In genomic region chr10:29019496-29020270, GRCm38 (mm10) we compare ENCODE assay signal across 32 mouse cellular contexts. TPM values are rescaled to one million over a fixed set of nuclear protein-coding genes. Genes with fewer than 3 reads are reported as not detected.
"Had no signal": no experiment of that assay in that cellular context is flagged by ENCODE, and none has a peak within 500 bp of the region (broad histone marks: within the 10 kb centered on the region; RNA-seq: fewer than 3 reads in every experiment).

No protein-coding gene starts in this region.

- H3K36me3 ChIP-seq: kidney, embryonic 15.5 days; limb, embryonic 10.5 days; limb, embryonic 13.5 days; midbrain, embryonic 10.5 days; midbrain, embryonic 13.5 days; neural tube, embryonic 13.5 days; stomach, embryonic 15.5 days had no signal

- H3K27me3 ChIP-seq: kidney, embryonic 15.5 days; limb, embryonic 13.5 days; megakaryocyte, embryonic 14.5 days; midbrain, embryonic 13.5 days; neural tube, embryonic 13.5 days; stomach, embryonic 15.5 days had no signal

- H3K9me3 ChIP-seq: kidney, embryonic 15.5 days; limb, embryonic 10.5 days; limb, embryonic 13.5 days; midbrain, embryonic 10.5 days; midbrain, embryonic 13.5 days; neural tube, embryonic 13.5 days; stomach, embryonic 15.5 days had no signal

- H3K4me1 ChIP-seq: kidney, embryonic 15.5 days; limb, embryonic 10.5 days; limb, embryonic 13.5 days; megakaryocyte, embryonic 14.5 days; midbrain, embryonic 10.5 days; midbrain, embryonic 13.5 days; neural tube, embryonic 13.5 days; stomach, embryonic 15.5 days had no signal

- DNase-seq: kidney, adult 2 months; kidney, postnatal 25 days; layer of hippocampus, adult 9-11 months; liver; liver, postnatal 0 days; lung, embryonic 14.5 days; lung, postnatal 36 days; right cerebral cortex, adult 18-20 months; right cerebral cortex, postnatal 14 days; right cerebral cortex, postnatal 4 days; spleen, adult 18-20 months; thymus, postnatal 25 days had no signal

- H3K27ac ChIP-seq: kidney, embryonic 15.5 days; layer of hippocampus, adult 2 months; limb, embryonic 10.5 days; limb, embryonic 13.5 days; liver, embryonic 14.5 days; midbrain, embryonic 10.5 days; midbrain, embryonic 13.5 days; neural tube, embryonic 13.5 days; stomach, embryonic 15.5 days had no signal

- H3K4me2 ChIP-seq: kidney, embryonic 15.5 days; limb, embryonic 13.5 days; lung, embryonic 14.5 days; midbrain, embryonic 13.5 days; neural tube, embryonic 13.5 days; stomach, embryonic 15.5 days had no signal

- ATAC-seq: liver, postnatal 0 days; lung, postnatal 0 days; midbrain, embryonic 13.5 days; midbrain, embryonic 16.5 days had no signal

- H3K4me3 ChIP-seq: kidney, embryonic 15.5 days; layer of hippocampus, adult 2 months; limb, embryonic 10.5 days; limb, embryonic 13.5 days; megakaryocyte, embryonic 14.5 days; midbrain, embryonic 10.5 days; midbrain, embryonic 13.5 days; myocyte; neural tube, embryonic 13.5 days; stomach, embryonic 15.5 days had no signal

- H3K9ac ChIP-seq: kidney, embryonic 15.5 days; limb, embryonic 13.5 days; liver, embryonic 14.5 days; liver, postnatal 0 days; lung, embryonic 14.5 days; midbrain, embryonic 13.5 days; neural tube, embryonic 13.5 days; stomach, embryonic 15.5 days had no signal

RNA-seq across cellular contexts. Expression of gene 2310057J18Rik, which starts 33.6 kb away (rescaled TPM):
- total RNA-seq: layer of hippocampus, adult 2 months; layer of hippocampus, postnatal 25 days; left cerebral cortex, adult 18-20 months; left cerebral cortex, postnatal 25 days; monocyte, adult 5-6 weeks; neutrophil, adult 5-6 weeks had no signal
- polyA plus RNA-seq: kidney, adult 2 months; kidney, embryonic 15.5 days; large intestine, adult 2 months; limb, embryonic 10.5 days; limb, embryonic 13.5 days; liver, embryonic 14.5 days; liver, postnatal 0 days; lung, embryonic 14.5 days; lung, postnatal 0 days; midbrain, embryonic 10.5 days; midbrain, embryonic 13.5 days; midbrain, embryonic 16.5 days; myocyte; neural tube, embryonic 13.5 days; thymus, postnatal 0 days had no signal
